8 mouse cellular contexts compared by ENCODE assay signal in the genomic region with DNA sequence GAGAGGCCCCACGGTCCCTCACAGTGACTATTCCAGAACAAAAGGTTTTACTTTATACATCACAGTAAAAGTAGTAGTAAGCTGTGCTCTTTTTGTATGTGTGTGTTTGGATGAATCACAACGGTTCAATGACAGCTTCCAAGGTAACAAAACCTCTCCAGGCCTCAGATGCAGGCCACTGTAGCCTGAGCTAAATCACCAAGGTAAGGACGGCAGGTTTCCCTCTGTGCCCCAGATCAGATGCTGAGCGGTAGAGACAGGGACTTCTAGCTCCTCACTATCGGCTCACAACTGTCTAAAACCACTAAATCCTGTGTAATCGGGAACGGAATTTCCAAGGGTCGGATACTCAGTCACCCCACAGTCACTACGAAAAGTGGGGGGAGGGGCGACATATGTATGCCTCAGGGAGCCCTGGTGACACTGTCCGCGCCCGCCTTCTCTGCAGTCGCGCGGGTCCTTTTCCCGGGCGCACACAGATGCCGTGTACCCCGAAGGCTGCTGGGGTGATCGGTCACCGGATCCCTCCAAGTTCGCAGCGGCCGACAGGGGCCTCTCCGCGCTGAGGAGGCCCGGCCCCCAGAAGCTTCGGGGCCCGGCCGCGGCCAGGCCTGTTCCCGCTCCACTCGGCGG. TPM values are rescaled to one million over a fixed set of nuclear protein-coding genes. Genes with fewer than 3 reads are reported as not detected.
A peak's percentile ranks its signal among the peaks of the same experiment; 100 is the strongest.
DNase-seq lines count a peak whose midpoint lies in the region; ATAC-seq and TF ChIP-seq lines count a peak whose summit lies in the region.

No protein-coding gene starts in this region.

- peak overlapping the region; percentile 93 to 97 for H3K4me3 ChIP-seq in ES-E14 (ENCODE audit: insufficient read depth in 1 of 2, low read depth in 1 of 2, low read length in 2 of 2, poor library complexity in 1 of 2, severe bottlenecking in 1 of 2)
- peak overlapping the region; percentile 70 to 74 for H3K4me3 ChIP-seq in heart, embryonic 14.5 days (ENCODE audit: control insufficient read depth in 1 of 2, insufficient read depth in 1 of 2, low read depth in 1 of 2, low read length in 2 of 2)
- H3K4me3 ChIP-seq in lung, embryonic 14.5 days (ENCODE audit: low read depth, low read length), result peak overlapping the region; percentile 92

- H3K9me3 ChIP-seq in ES-E14 (ENCODE audit: control insufficient read depth, insufficient read depth, low read depth, low read length), result no peaks in the 10 kb centered on the region
- H3K9me3 ChIP-seq in heart, embryonic 14.5 days (ENCODE audit: control insufficient read depth, low read length), result no peaks in the 10 kb centered on the region
- no peaks in the 10 kb centered on the region for H3K9me3 ChIP-seq in lung, embryonic 14.5 days (ENCODE audit: low read depth, low read length)

- in situ Hi-C loops in ES-E14 (cut with MboI; ENCODE audit: low sequenced_read_pairs in 2 of 2, unreplicated experiment in 2 of 2), result no loop called here

- H3K4me1 ChIP-seq in ES-E14 (ENCODE audit: control insufficient read depth in 2 of 2, insufficient read depth in 2 of 2, low read length in 2 of 2, poor library complexity in 1 of 2), result no peaks in the 10 kb centered on the region; a peak in 1 of 4 replicates
- peaks cover under 1 to 30% of the 10 kb centered on the region in 2 experiments; a peak in 3 of 4 replicates for H3K4me1 ChIP-seq in heart, embryonic 14.5 days (ENCODE audit: control insufficient read depth in 2 of 2, insufficient read depth in 2 of 2, low read length in 2 of 2)
- H3K4me1 ChIP-seq in lung, embryonic 14.5 days (ENCODE audit: insufficient read depth), result peaks cover 21% of the 10 kb centered on the region

- no peak for TF ChIP-seq CTCF in lung, embryonic 14.5 days (IDR thresholded peaks at IDR 0.05; ENCODE audit: low read depth)

- WGBS in heart, embryonic 14.5 days, result 2% methylated on average over 35 of the region's 35 CpGs
- 1% methylated on average over 35 of the region's 35 CpGs for WGBS in lung, embryonic 14.5 days

- peak overlapping the region; percentile 64 for H3K4me2 ChIP-seq in heart, embryonic 14.5 days (ENCODE audit: low read length)
- peak overlapping the region; percentile 87 for H3K4me2 ChIP-seq in lung, embryonic 14.5 days

- peak overlapping the region; percentile 76 for H3K27ac ChIP-seq in ES-E14 (ENCODE audit: insufficient read depth, low read depth, low read length, poor library complexity, severe bottlenecking)
- H3K27ac ChIP-seq in heart, embryonic 14.5 days (replicated peaks in 1 of 2; ENCODE audit: control insufficient read depth in 1 of 2, insufficient read depth in 1 of 2, low read depth in 2 of 2, low read length in 2 of 2), result peak overlapping the region; percentile 57 to 84
- peak overlapping the region; percentile 89 for H3K27ac ChIP-seq in lung, embryonic 14.5 days (ENCODE audit: low read depth)

- peak overlapping the region; percentile 85 for H3K9ac ChIP-seq in ES-E14 (ENCODE audit: insufficient read depth, low read depth, low read length, poor library complexity, severe bottlenecking)
- H3K9ac ChIP-seq in heart, embryonic 14.5 days (ENCODE audit: low read length), result peak overlapping the region; percentile 92
- peak overlapping the region; percentile 92 for H3K9ac ChIP-seq in lung, embryonic 14.5 days

- DNase-seq in ES-E14 (ENCODE audit: low read depth, low spot score), result no peak
- peak; percentile 83 for DNase-seq in adrenal gland, postnatal 14 days
- DNase-seq in kidney, postnatal 36 days, result peak; percentile 39 to 69
- peak; percentile 74 for DNase-seq in lung, embryonic 14.5 days
- DNase-seq in retina, embryonic 14.5 days (ENCODE audit: low spot score), result peak; percentile 71
- DNase-seq in ovary, adult 18-20 months (ENCODE audit: low spot score), result no peak

- ATAC-seq in erythroblast, adult 5-6 weeks (replicated peaks; ENCODE audit: low FRiP score, poor library complexity, severe bottlenecking), result 0 out of 2 replicates have a peak, but pooled peaks have one; percentile 12
- ATAC-seq in heart, embryonic 14.5 days (ENCODE audit: insufficient number of reproducible peaks, insufficient read depth, low FRiP score, low read depth), result 0 out of 2 replicates have a peak, but pooled peaks have one; percentile 3
- ATAC-seq in lung, embryonic 14.5 days (ENCODE audit: insufficient read depth), result peak; percentile 16

- H3K27me3 ChIP-seq in heart, embryonic 14.5 days (ENCODE audit: control insufficient read depth, insufficient read depth, low read length), result no peaks in the 10 kb centered on the region
- no peaks in the 10 kb centered on the region for H3K27me3 ChIP-seq in lung, embryonic 14.5 days (ENCODE audit: insufficient read depth, low read length)

- H3K36me3 ChIP-seq in ES-E14 (ENCODE audit: control insufficient read depth, insufficient read depth, low read length, poor library complexity, severe bottlenecking), result peaks cover 10% of the 10 kb centered on the region
- peaks cover 15% of the 10 kb centered on the region for H3K36me3 ChIP-seq in heart, embryonic 14.5 days (ENCODE audit: control insufficient read depth, insufficient read depth, low read length)
- peaks cover 25% of the 10 kb centered on the region for H3K36me3 ChIP-seq in lung, embryonic 14.5 days (ENCODE audit: insufficient read depth)

TF ChIP-seq in ES-E14, 5 proteins besides CTCF, POLR2A, EP300 and RAD21:
- TF ChIP-seq ZC3H11A (IDR thresholded peaks at IDR 0.05; ENCODE audit: borderline replicate concordance, low read depth, low read length) (no peak), CHD2 (IDR thresholded peaks at IDR 0.05; ENCODE audit: low read depth, low read length) (peak; percentile 14; the same call in 1 of the 2 replicates), HCFC1 (IDR thresholded peaks at IDR 0.05; ENCODE audit: borderline replicate concordance, insufficient read depth, low read length) (no peak), ZNF384 (IDR thresholded peaks at IDR 0.05; ENCODE audit: low read depth, low read length) (no peak)

RNA-seq across cellular contexts. Expression of a gene that starts 0.6 kb away (rescaled TPM):
- 217 and 280 TPM in 2 replicates for total RNA-seq in ES-E14 (2012; rRNA removed)
- 132 and 155 TPM in 2 replicates for total RNA-seq in adrenal gland, postnatal 14 days (2021)
- 39.1 and 40.2 TPM in 2 replicates for total RNA-seq in erythroblast, adult 5-6 weeks (2015; ENCODE audit: low replicate concordance)
- total RNA-seq in erythroblast, adult 5-6 weeks (2017; ENCODE audit: low replicate concordance), result 33.4 and 44.3 TPM in 2 replicates
- polyA plus RNA-seq in heart, embryonic 14.5 days (2014; fragmentation: Nextera tagmentation; extraction: Ambion mirVana), result 174 and 175 TPM in 2 replicates
- 250 and 255 TPM in 2 replicates for polyA plus RNA-seq in lung, embryonic 14.5 days (2014; fragmentation: Nextera tagmentation; extraction: Ambion mirVana)

RNA-seq across cellular contexts. Expression of a gene that starts 17.4 kb away (rescaled TPM):
- total RNA-seq in ES-E14 (2012; rRNA removed), result 1.4 and 3.5 TPM in 2 replicates
- 118 and 138 TPM in 2 replicates for total RNA-seq in adrenal gland, postnatal 14 days (2021)
- 0.77 and 4.2 TPM in 2 replicates for total RNA-seq in erythroblast, adult 5-6 weeks (2015; ENCODE audit: low replicate concordance)
- total RNA-seq in erythroblast, adult 5-6 weeks (2017; ENCODE audit: low replicate concordance), result 0.94 TPM in 1 of 2 replicates, not detected in the other
- 50.5 and 53.0 TPM in 2 replicates for polyA plus RNA-seq in heart, embryonic 14.5 days (2014; fragmentation: Nextera tagmentation; extraction: Ambion mirVana)
- polyA plus RNA-seq in lung, embryonic 14.5 days (2014; fragmentation: Nextera tagmentation; extraction: Ambion mirVana), result 11.0 and 11.4 TPM in 2 replicates

RNA-seq across cellular contexts. Expression of a gene that starts 19.9 kb away (rescaled TPM):
- total RNA-seq in ES-E14 (2012; rRNA removed), result 2.6 and 3.8 TPM in 2 replicates
- 6.4 and 14.2 TPM in 2 replicates for total RNA-seq in adrenal gland, postnatal 14 days (2021)
- 20.8 and 28.6 TPM in 2 replicates for total RNA-seq in erythroblast, adult 5-6 weeks (2015; ENCODE audit: low replicate concordance)
- 49.0 and 56.3 TPM in 2 replicates for total RNA-seq in erythroblast, adult 5-6 weeks (2017; ENCODE audit: low replicate concordance)
- 5.2 and 6.6 TPM in 2 replicates for polyA plus RNA-seq in heart, embryonic 14.5 days (2014; fragmentation: Nextera tagmentation; extraction: Ambion mirVana)
- 8.6 and 9.1 TPM in 2 replicates for polyA plus RNA-seq in lung, embryonic 14.5 days (2014; fragmentation: Nextera tagmentation; extraction: Ambion mirVana)

RNA-seq across cellular contexts. Expression of a gene that starts 43.3 kb away (rescaled TPM):
- 5.0 and 6.9 TPM in 2 replicates for total RNA-seq in ES-E14 (2012; rRNA removed)
- 15.0 and 15.1 TPM in 2 replicates for total RNA-seq in adrenal gland, postnatal 14 days (2021)
- total RNA-seq in erythroblast, adult 5-6 weeks (2015; ENCODE audit: low replicate concordance), result not detected in 2 replicates
- not detected in 2 replicates for total RNA-seq in erythroblast, adult 5-6 weeks (2017; ENCODE audit: low replicate concordance)
- polyA plus RNA-seq in heart, embryonic 14.5 days (2014; fragmentation: Nextera tagmentation; extraction: Ambion mirVana), result 20.0 and 22.0 TPM in 2 replicates
- 9.0 and 10.5 TPM in 2 replicates for polyA plus RNA-seq in lung, embryonic 14.5 days (2014; fragmentation: Nextera tagmentation; extraction: Ambion mirVana)

RNA-seq across cellular contexts. Expression of a gene that starts 43.3 kb away (rescaled TPM):
- total RNA-seq in ES-E14 (2012; rRNA removed), result 12.7 and 13.2 TPM in 2 replicates
- total RNA-seq in adrenal gland, postnatal 14 days (2021), result 24.5 and 37.4 TPM in 2 replicates
- 5.4 TPM in 1 of 2 replicates, not detected in the other for total RNA-seq in erythroblast, adult 5-6 weeks (2015; ENCODE audit: low replicate concordance)
- 0.60 and 4.9 TPM in 2 replicates for total RNA-seq in erythroblast, adult 5-6 weeks (2017; ENCODE audit: low replicate concordance)
- polyA plus RNA-seq in heart, embryonic 14.5 days (2014; fragmentation: Nextera tagmentation; extraction: Ambion mirVana), result 29.7 and 31.8 TPM in 2 replicates
- 20.4 and 20.7 TPM in 2 replicates for polyA plus RNA-seq in lung, embryonic 14.5 days (2014; fragmentation: Nextera tagmentation; extraction: Ambion mirVana)

Comparison
In these comparisons a context has a peak if more than half of its experiments do, and no peak if none do; other contexts are left out.
1. DNase-seq: peak in adrenal gland, postnatal 14 days (single experiment), kidney, postnatal 36 days (2 of 2), lung, embryonic 14.5 days (single experiment) and retina, embryonic 14.5 days (single experiment); none in ES-E14 (single experiment) and ovary, adult 18-20 months (single experiment).
2. RNA of a gene that starts 17.4 kb away (total RNA-seq): 118 to 138 TPM in adrenal gland, postnatal 14 days; 1.4 to 3.5 TPM in ES-E14 and 0.77 to 4.2 TPM in erythroblast, adult 5-6 weeks; every median in the first group is over 10 times any median in the second.
3. Peak in every context shown above with its lines, with median percentiles within 50 percentile points of each other: H3K27ac ChIP-seq, H3K4me3 ChIP-seq, H3K9ac ChIP-seq and ATAC-seq.